Mouse (Mus musculus) gastrocnemius, postnatal 10 days (tissue): ENCODE data around the gene Was. TPM values are rescaled to one million over a fixed set of nuclear protein-coding genes. Genes with fewer than 3 reads are reported as not detected.
"Not testable (repeated sequence)": the region's sequence is repeated elsewhere in the genome, so short reads cannot be mapped to it uniquely, and the experiment has no call there.

Experiments used
- DNase-seq: peaks from one replicate; pipeline ENCODE4 v3.0.0; 2021; ENCODE audit warnings: mixed read lengths
- long read RNA-seq, 2 experiments: library from polyadenylated mRNA; stranded (forward); transcript quantifications; one replicate each; pipeline ENCODE4 v2.0.0; 2021
- total RNA-seq, 2 experiments: library from RNA; stranded (reverse); gene quantifications; 2 replicates each; pipeline ENCODE4 v1.2.3; 2021

Gene Was
- 1 to 10 TPM; 1.3 to 1.9 TPM for total RNA-seq
- long read RNA-seq, experiment 1, result 0 reads
- long read RNA-seq, experiment 2, partial matches to known transcripts, result 1 of 1 reads
- long read RNA-seq, experiment 2, other reads (novel, unspliced or antisense), result 0 of 1 reads

DNA sequence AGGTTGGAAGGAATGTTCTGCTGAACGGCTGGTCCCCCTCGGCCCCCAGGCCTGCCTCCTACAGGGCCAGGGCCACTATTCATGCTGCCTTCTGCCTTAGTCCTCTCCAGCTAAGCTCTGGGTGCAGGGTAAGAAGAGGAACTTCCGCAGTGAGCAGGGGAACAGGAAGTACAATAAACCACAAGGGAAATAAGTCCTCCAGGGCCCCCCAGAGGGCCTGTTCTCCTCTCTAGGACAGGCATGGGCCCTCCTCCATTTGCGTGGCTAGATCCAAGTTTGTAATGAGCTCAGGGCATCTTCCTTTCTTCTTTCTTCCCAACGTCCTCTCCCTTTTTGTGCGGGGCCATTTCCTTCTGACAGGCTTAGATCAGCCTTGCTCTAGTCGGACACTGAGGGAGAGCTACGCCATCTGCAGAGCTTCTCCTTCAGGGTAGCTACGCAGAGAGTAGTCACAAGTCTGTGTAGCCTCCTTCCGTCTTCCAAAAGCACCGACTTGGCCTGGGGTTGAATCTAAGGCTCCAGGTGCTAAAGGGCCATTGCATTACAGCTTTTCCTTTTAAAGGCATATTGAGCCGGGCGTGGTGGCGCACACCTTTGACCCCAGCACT, at the start of gene Was:
TSS of gene Was (minus strand) at position 153 of the 608 bp plus-strand sequence.
- no peak for DNase-seq

GRCm38 (mm10) chrX:8139480-8139879, 49.2 kb upstream of the Was start:
- DNase-seq, result no peak

DNA sequence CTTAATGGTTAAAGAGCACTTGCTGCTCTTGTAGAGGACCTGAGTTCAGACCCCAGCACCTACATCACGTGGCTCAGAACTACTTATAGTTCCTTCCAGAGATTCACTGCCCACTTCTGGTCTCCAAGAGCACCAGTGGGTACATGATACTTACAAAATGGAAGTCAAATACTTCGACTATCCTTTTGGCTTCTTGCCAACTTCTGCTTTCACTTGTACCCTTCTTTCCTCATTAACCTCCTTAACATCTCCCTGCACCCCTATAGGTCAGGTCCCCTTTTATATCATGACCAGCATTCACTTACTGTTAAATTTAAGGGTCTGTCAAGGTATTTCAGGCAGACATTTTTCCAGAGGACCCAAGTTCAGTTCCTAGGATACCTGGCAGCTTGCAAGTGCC, 45.6 kb upstream of the Was start:
- no peak for DNase-seq

DNA sequence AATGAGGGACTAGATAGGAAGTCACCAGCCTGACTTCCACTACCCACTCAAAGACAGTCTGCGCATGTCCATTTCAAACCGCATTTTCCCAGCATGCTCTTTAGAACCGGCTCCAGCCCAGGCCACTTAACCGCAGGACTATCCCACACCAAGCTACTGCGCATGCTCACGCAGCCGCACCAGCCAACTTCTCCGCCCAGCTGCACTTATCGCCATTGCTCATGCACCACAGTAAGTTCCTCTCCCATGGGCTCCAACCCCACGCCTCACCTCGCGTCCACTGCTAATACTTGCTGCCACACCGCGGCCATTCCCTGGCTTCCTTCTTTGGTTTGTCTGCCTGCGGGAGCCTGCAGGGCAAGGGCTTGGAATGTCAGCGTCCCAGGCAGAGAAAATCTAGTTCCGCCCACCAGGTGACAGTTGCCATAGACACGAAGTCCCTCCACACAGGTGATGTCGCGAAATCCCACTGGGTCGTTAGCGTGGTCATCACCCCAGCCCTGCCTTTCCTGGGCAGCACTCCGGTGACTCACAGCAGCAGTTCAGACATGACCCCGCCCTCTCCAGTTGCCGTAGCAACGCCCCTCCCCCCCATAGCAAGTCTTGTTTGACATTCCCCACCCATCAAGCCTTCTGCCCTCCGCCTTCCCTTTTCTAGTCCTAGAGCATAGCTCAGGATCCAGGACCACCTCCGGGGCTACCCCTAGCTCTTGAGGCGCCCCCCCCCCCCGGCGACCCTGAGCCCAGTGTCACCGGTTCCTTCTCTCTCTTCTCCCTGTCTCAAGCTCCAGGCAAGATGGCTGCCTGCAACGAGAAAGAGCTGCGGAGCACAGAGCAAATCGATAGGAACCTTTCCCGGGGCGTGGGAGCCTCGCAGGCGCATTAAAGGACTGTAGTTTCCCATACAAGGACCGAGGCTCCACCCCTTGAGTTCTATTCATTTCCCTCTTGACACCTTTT, 42.0 kb upstream of the Was start, which contains the start of gene Wdr13:
TSS of gene Wdr13 (minus strand) at position 876 of the 960 bp plus-strand sequence.
- DNase-seq, result peak; percentile 83

DNA sequence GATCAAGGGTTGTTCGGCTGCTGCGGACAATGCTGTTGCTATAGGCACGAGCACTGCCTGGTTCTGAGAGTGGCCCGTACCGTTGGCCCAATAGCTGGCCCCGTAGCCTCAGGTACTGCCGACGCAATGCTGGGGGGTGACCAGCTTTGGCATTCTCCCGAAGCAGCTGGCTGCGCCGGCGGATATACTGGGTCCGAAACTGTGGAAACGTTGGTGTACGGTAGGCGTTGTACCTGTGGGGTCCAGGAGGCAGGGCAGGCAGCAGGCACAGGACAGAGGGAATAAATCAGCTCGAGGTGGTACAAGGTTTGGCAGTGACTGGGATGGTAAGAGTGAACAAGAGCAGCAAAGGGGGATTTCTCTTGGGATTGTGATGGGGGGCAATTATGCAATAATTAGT, 41.1 kb upstream of the Was start:
- no peak for DNase-seq

DNA sequence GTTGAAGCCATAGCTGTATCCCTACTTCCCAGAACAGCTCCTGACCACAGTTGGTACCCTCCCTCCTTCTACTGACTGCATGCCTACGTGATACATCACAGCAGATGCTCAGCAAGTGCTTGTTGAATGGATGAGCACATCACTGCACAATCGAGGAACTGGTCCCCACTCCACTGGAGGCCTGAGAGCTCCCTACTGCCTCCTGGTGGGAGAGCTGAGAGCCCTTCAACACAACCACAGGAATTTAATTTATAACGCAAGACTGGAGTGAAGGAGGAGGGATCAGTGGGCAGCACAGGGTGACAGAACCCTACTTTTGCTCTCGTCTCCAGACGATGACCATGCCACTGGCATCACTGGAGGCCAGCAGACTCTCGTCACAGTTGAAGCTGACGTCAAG, 34.9 kb upstream of the Was start:
- DNase-seq, result no peak

DNA sequence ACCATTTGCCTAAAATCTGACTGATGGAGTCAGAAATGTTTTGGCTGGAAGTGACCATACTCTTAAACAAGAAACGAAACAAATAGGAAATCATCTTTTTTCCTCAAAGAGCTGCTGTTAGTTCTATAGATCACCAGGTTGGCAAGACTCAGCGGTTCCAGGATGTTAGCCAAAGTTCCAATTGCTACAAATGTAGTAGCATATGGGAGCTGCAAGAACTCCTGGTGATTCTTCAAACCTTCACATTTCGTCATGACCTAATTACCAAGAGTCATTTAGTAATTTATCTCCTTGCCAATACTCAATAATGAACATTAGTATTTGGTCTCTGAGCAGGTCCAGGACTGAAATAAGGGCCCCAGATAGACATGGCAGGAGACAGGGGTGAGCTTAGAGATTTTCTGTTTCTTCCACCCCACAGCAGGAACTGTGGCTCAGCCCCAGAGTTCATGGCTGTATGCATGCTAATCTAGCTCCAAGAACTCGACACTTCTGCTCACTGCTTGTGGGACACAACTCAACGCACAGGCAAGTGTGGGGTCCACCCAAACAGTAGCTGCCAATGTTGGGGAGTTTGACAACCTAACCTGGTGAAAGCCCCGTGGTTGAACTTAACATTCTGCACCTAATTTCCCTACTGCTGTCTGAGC, 33.6 kb upstream of the Was start:
- DNase-seq, result no peak

DNA sequence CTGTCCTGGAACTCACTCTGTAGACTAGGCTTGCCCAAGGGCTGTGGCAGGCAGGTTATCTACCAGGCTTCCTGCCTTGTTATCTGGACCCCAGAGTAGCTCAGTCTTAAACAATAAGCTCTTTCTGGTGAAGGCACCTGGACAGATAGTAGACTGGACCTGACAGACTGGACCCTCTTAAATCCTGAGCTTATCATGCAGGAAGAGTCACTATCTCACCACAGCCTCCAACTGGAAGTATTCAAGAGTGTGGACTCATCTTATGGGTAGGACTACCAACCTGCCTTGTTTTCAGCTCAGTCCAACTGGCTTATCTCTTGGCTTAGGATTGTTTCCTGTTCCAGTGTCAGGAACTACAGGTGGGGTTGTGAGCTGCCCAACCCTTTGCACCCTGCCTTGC, 27.0 kb upstream of the Was start:
- DNase-seq, result no peak

DNA sequence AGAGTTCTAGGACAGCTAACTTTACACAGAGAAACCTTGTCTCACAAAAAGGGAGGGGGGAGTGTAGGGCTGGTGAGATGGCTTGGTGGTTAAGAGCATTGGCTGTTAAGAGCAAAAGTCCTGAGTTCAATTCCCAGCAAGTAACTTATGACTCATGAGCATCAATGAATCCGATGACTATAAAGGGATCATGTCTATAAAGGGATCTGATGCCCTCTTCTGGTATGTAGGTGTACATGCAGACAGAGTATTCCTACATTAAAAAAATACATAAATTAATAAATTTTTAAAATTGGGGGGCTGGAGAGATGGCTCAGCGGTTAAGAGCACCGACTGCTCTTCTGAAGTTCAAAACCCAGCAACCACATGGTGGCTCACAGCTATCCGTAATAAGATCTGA, 25.0 kb upstream of the Was start:
- DNase-seq, result no peak

GRCm38 (mm10) chrX:8105019-8105418, 14.7 kb upstream of the Was start:
- no peak for DNase-seq

DNA sequence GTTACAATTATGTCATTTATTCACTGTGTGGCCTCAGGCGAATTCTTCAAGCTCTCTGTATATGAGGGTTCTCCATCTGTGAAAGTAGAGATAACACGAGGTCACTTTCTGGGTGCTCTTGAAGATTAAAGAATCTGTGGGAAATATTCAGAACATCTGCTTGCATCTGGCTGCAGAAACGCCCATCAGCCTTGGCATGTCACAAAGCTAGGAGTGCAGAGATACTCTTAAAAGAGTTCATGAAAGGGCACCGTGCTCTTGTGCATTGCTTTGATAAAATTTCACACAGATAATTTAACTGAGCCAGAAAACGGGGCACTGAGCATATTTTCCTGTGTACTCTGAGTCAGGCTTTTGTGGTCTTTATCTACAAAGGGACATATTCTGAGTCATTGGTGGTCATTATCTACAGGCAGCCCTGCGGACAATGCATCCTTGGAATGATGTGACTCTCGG, 11.9 kb upstream of the Was start:
- DNase-seq, result no peak

DNA sequence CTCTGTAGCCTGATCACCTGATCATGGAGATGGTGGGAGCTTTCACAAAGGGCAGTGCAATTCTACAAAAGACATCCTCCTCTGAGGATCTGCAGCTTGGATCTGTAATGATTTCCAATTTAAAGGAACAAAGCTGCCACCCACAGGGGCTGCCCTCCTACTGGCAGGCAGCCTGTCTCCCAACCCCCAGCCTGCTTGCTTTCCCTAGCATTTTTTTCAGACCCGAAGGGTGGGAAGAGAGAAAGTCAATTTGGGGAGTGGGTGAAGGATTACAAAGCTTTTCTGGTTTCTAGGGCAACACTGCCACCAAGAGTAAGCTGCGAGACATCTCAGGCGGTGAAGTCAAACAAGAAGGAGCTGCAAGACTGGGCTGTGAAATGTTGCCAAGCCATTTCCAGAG, 10.7 kb upstream of the Was start:
- DNase-seq, result no peak

DNA sequence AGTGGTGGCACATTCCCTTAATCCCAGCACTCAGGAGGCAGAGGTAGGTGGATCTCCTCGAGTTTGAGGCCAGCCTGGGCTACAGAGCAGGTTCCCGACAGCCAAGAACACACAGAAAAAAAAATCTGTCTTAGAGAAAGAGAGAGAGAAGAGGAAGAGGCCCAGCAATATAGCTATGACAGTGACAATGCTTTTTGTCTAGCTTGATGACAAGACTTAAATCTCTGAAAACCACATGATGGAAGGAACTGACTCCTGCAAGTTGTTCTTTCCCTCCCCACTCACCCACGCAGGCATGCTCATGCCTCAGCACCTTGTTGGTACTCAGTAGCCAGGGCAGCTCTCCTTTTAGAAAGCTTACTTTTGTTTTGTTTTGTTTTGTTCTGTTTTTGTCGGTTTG, 9.1 kb upstream of the Was start:
- no peak for DNase-seq

DNA sequence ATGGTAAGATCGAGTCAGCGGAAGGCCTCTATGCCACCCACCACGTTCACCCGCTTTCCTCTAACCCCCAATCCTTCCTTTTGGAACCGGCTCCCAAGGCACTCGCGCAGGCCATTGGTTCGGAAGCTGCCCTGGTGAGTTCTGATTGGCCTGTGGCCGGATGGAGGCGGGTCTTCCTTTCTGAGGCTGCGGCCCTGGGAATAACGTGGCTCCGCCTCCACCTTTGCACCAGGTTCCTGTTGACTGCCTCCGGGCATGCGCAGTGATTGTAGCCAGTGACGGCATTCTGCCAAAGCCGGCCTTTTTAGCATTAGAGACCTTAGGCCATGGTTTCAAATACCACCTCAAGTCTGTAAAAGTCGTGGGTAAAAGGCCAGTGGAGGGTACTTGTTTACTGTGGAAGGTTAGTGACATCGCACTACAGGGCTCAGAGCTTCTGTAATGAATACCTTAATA, 6.5 kb upstream of the Was start:
- peak; percentile 93 for DNase-seq

- peak; percentile 63 for DNase-seq
These were observed 5.9 kb upstream of the Was start for GRCm38 (mm10) chrX:8096068-8096786.

DNA sequence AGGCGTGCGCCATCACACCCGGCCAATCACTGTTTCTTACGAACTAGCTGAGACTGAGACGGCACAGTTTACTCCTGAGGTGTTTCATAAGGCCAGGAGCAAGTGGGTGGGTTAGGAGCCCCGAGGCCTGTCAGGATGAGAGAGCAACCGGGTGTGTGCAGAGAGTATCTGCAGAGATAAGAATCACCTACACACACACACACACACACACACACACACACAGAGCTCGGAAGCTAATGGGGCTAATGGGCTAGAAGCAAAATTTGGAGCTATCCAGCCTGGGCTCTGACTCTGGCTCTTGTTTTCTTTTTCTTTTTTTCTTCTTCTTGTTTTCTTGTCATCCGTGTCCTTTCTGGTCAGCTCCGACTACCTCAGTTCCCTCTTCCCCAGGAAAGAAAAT, 5.2 kb upstream of the Was start:
- DNase-seq, result no peak

DNA sequence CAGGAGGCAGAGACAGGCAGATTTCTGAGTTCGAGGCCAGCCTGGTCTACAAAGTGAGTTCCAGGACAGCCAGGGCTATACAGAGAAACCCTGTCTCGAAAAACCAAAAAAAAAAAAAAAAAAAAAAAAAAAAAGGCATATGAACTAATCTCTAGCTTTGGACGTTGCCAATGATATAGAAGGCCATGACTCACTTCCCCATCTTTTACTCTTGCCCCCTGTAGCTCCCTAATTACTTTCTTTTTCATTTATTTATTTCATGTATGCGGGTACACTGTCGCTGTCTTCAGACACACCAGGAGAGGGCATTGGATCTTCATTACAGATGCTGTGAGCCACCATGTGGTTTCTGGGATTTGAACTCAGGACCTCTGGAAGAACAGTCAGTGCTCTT, 653 bp upstream of the Was start:
- not testable (repeated sequence) for DNase-seq

- DNase-seq, result no peak
These were observed 552 bp downstream of the Was start for GRCm38 (mm10) chrX:8089746-8090145.

GRCm38 (mm10) chrX:8085611-8086010, 4.7 kb downstream of the Was start:
- no peak for DNase-seq

GRCm38 (mm10) chrX:8084771-8085259, 5.5 kb downstream of the Was start:
- no peak for DNase-seq

DNA sequence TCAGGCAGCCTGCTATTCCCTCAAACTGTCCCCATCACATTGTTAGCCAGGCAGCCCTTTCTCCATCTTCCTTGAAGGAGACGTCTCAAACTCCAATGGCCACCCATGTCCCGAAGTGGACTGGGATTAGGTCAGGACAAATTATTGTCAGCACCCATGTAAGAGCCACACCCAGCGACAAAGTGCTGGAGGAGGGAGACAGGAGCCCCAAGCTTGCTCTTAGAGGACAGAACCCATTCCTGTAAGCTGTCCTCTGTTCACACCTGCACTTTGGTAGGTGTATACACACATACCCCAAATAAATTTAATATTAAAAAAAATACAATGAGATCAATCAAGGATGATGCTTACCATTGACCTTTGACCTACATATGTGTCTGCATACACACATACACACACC, 15.2 kb downstream of the Was start:
- DNase-seq, result no peak
